Mouse (Mus musculus): ENCODE data around the gene Chrna4.

Gene Chrna4

GRCm38 (mm10) chr2:181038644-181039355 lies 4.5 kb downstream of the Chrna4 start:
- DNase-seq (ENCODE audit: low read depth, low spot score), result peak; percentile 41

GRCm38 (mm10) chr2:181036561-181036960 lies 6.8 kb downstream of the Chrna4 start:
- peak; percentile 14 for DNase-seq (ENCODE audit: low read depth, low spot score)

- no peak for DNase-seq (ENCODE audit: low read depth, low spot score)
Observed at GRCm38 (mm10) chr2:181035186-181035585, 8.2 kb downstream of the Chrna4 start.

- DNase-seq (ENCODE audit: low read depth, low spot score), result no peak
Observed at GRCm38 (mm10) chr2:181033310-181033709, 10.0 kb downstream of the Chrna4 start.

GRCm38 (mm10) chr2:181032407-181032806 lies 10.9 kb downstream of the Chrna4 start:
- DNase-seq (ENCODE audit: low read depth, low spot score), result no peak

GRCm38 (mm10) chr2:181031406-181031934 lies 11.9 kb downstream of the Chrna4 start:
- DNase-seq (ENCODE audit: low read depth, low spot score), result no peak

GRCm38 (mm10) chr2:181008339-181008738 lies 35.0 kb downstream of the Chrna4 start:
- DNase-seq (ENCODE audit: low read depth, low spot score), result no peak

- no peak for DNase-seq (ENCODE audit: low read depth, low spot score)
Observed at GRCm38 (mm10) chr2:181007054-181007453, 36.3 kb downstream of the Chrna4 start.

- no peak for DNase-seq (ENCODE audit: low read depth, low spot score)
Observed at GRCm38 (mm10) chr2:180996905-180997304, 46.4 kb downstream of the Chrna4 start.

GRCm38 (mm10) chr2:180996436-180996835 lies 46.9 kb downstream of the Chrna4 start:
- peak; percentile 59 for DNase-seq (ENCODE audit: low read depth, low spot score)

GRCm38 (mm10) chr2:180995457-180995856 lies 47.9 kb downstream of the Chrna4 start:
- DNase-seq (ENCODE audit: low read depth, low spot score), result no peak

GRCm38 (mm10) chr2:180994360-180994759 lies 49.0 kb downstream of the Chrna4 start:
- no peak for DNase-seq (ENCODE audit: low read depth, low spot score)

GRCm38 (mm10) chr2:180990347-180990746 lies 53.0 kb downstream of the Chrna4 start:
- no peak for DNase-seq (ENCODE audit: low read depth, low spot score)

- DNase-seq (ENCODE audit: low read depth, low spot score), result no peak
Observed at GRCm38 (mm10) chr2:180988948-180989347, 54.4 kb downstream of the Chrna4 start.

GRCm38 (mm10) chr2:180988347-180988913 lies 54.9 kb downstream of the Chrna4 start:
- DNase-seq (ENCODE audit: low read depth, low spot score), result no peak

- DNase-seq (ENCODE audit: low read depth, low spot score), result no peak
Observed at GRCm38 (mm10) chr2:180987432-180988030, 55.8 kb downstream of the Chrna4 start.

GRCm38 (mm10) chr2:180987001-180987400 lies 56.3 kb downstream of the Chrna4 start:
- DNase-seq (ENCODE audit: low read depth, low spot score), result no peak

GRCm38 (mm10) chr2:180986449-180986848 lies 56.9 kb downstream of the Chrna4 start, which contains the start of gene Col20a1:
TSS of gene Col20a1 (plus strand) at chr2:180986535.
- DNase-seq (ENCODE audit: low read depth, low spot score), result no peak

- DNase-seq (ENCODE audit: low read depth, low spot score), result peak; percentile 15
Observed at GRCm38 (mm10) chr2:180985635-180986034, 57.7 kb downstream of the Chrna4 start.

GRCm38 (mm10) chr2:180981133-180981532 lies 62.2 kb downstream of the Chrna4 start:
- no peak for DNase-seq (ENCODE audit: low read depth, low spot score)

Data from ES-CJ7 (cell line).